Mouse (Mus musculus) cerebellum, adult 2 months (tissue): ENCODE data around the gene Gpr85. TPM values are rescaled to one million over a fixed set of nuclear protein-coding genes. Genes with fewer than 3 reads are reported as not detected.
"Not testable (repeated sequence)": the region's sequence is repeated elsewhere in the genome, so short reads cannot be mapped to it uniquely, and the experiment has no call there.

ENCODE experiments used
- DNase-seq, 2 experiments: peaks; one replicate each; pipeline ENCODE4 v3.0.0; 2021
- H3K27ac ChIP-seq: fragments of 200-500 bp; 2 replicates; pipeline ENCODE4 v1.5.1; 2012; ENCODE audit warnings: low read length, control low read depth, inconsistent platforms; ENCODE audit not compliant: insufficient read depth
- H3K27me3 ChIP-seq: fragments of 200-500 bp; 2 replicates; pipeline ENCODE4 v1.6.1; 2012; ENCODE audit warnings: inconsistent platforms, mild to moderate bottlenecking, low read length, moderate library complexity; ENCODE audit not compliant: control insufficient read depth, insufficient read depth
- H3K4me1 ChIP-seq: fragments of 200-500 bp; 2 replicates; pipeline ENCODE4 v1.6.1; 2011; ENCODE audit warnings: low read length; ENCODE audit not compliant: control insufficient read depth, insufficient read depth
- H3K4me3 ChIP-seq: fragments of 200-500 bp; replicated peaks from 2 replicates; pipeline ENCODE3; 2011; ENCODE audit warnings: mild to moderate bottlenecking, low read depth, low read length, control low read depth; ENCODE audit not compliant: insufficient read depth
- CTCF ChIP-seq: fragments of 200-500 bp; IDR thresholded peaks from 2 replicates; pipeline ENCODE4 v1.5.1; 2011; ENCODE audit warnings: low read depth, mild to moderate bottlenecking, control low read depth, low read length, moderate library complexity, borderline replicate concordance; ENCODE audit not compliant: insufficient read depth
- POLR2A ChIP-seq: fragments of 200-500 bp; IDR thresholded peaks from 2 replicates; pipeline ENCODE4 v1.6.1; 2011; ENCODE audit warnings: low read length, control low read depth, borderline replicate concordance; ENCODE audit not compliant: insufficient read depth
- WGBS: fragments of 180-500 bp; shearing (Covaris S2); methylation state at CpG from one replicate; pipeline ENCODE4 v1.1.7; 2018; 5-methylcytosine and 5-hydroxymethylcytosine counted together
- polyA plus RNA-seq: library from polyadenylated mRNA; depleted of rRNA; stranded (reverse); fragments of >200 nt; gene quantifications from 2 replicates; pipeline ENCODE4 v1.2.3, GENCODE M21; 2012

Gpr85 gene
- polyA plus RNA-seq, 1 experiment = 30.5 TPM

- no peak overlapping the region for H3K4me3 ChIP-seq
- TF ChIP-seq CTCF (no peak), POLR2A (no peak)
- H3K27ac ChIP-seq = no peak overlapping the region
- no peak for DNase-seq
- no peaks in the 10 kb centered on the region for H3K4me1 ChIP-seq
- 91% methylated on average over 1 of the region's 1 CpGs for WGBS
- no peaks in the 10 kb centered on the region for H3K27me3 ChIP-seq
These were observed 20.9 kb upstream of the Gpr85 start for GRCm38 (mm10) chr6:13860596-13860995.

GRCm38 (mm10) chr6:13859877-13860585 is 20.3 kb upstream of the Gpr85 start:
- no peak overlapping the region for H3K27ac ChIP-seq
- WGBS = 86% methylated on average over 6 of the region's 6 CpGs
- no peaks in the 10 kb centered on the region for H3K27me3 ChIP-seq
- no peak overlapping the region for H3K4me3 ChIP-seq
- DNase-seq = no peak
- TF ChIP-seq CTCF (no peak), POLR2A (no peak)
- H3K4me1 ChIP-seq = no peaks in the 10 kb centered on the region

GRCm38 (mm10) chr6:13854230-13854629 is 14.5 kb upstream of the Gpr85 start:
- no peaks in the 10 kb centered on the region for H3K4me1 ChIP-seq
- TF ChIP-seq CTCF (no peak), POLR2A (no peak)

GRCm38 (mm10) chr6:13853244-13853643 is 13.5 kb upstream of the Gpr85 start:
- WGBS = 94% methylated on average over 4 of the region's 4 CpGs
- no peak for DNase-seq
- Histone ChIP-seq H3K4me3 (no peak overlapping the region), H3K27me3 (no peaks in the 10 kb centered on the region), H3K4me1 (no peaks in the 10 kb centered on the region), H3K27ac (no peak overlapping the region)
- TF ChIP-seq CTCF (no peak), POLR2A (no peak)

More at GRCm38 (mm10) chr6:13854230-13854629, 14.5 kb upstream of the Gpr85 start:
- Histone ChIP-seq H3K27ac (no peak overlapping the region), H3K4me3 (no peak overlapping the region), H3K27me3 (no peaks in the 10 kb centered on the region)
- DNase-seq = no peak
- 66% methylated on average over 11 of the region's 11 CpGs for WGBS

- H3K4me1 ChIP-seq, H3K27me3 ChIP-seq, H3K4me3 ChIP-seq, H3K27ac ChIP-seq, DNase-seq: not testable (repeated sequence)
- WGBS = 87% methylated on average over 1 of the region's 1 CpGs
These were observed 6.3 kb upstream of the Gpr85 start for GRCm38 (mm10) chr6:13846031-13846430.

GRCm38 (mm10) chr6:13838677-13839344 is 931 bp downstream of the Gpr85 start:
- H3K27ac ChIP-seq = peak overlapping the region; percentile 96
- TF ChIP-seq CTCF = no peak
- peak; percentile 62; the same call in 1 of the 2 replicates for TF ChIP-seq POLR2A
- H3K4me3 ChIP-seq = peak overlapping the region; percentile 77
- H3K4me1 ChIP-seq = no peaks in the 10 kb centered on the region
- under 1% methylated on average over 41 of the region's 41 CpGs for WGBS
- peak; percentile 87 to 88 for DNase-seq
- no peaks in the 10 kb centered on the region for H3K27me3 ChIP-seq

GRCm38 (mm10) chr6:13837916-13838676 is 1.6 kb downstream of the Gpr85 start:
- H3K27me3 ChIP-seq = no peaks in the 10 kb centered on the region
- no peak for TF ChIP-seq CTCF
- peak; percentile 12; the same call in 1 of the 2 replicates for TF ChIP-seq POLR2A
- WGBS = under 1% methylated on average over 19 of the region's 19 CpGs
- H3K4me1 ChIP-seq = peaks cover 4% of the 10 kb centered on the region; the same call in 1 of the 2 replicates
- H3K4me3 ChIP-seq = peak overlapping the region; percentile 77
- DNase-seq = peak; percentile 67 to 69
- peak overlapping the region; percentile 96 for H3K27ac ChIP-seq
